Mouse (Mus musculus) neutrophil, adult 83 days (primary cell): Measurements from ENCODE around the gene Slc34a3. TPM values are rescaled to one million over a fixed set of nuclear protein-coding genes. Genes with fewer than 3 reads are reported as not detected.

ENCODE experiments used
- total RNA-seq, 2 experiments: library from RNA; stranded (reverse); gene quantifications; one replicate each; pipeline ENCODE4 v1.2.4; 2023

Gene Slc34a3
- not detected for total RNA-seq

GRCm38 (mm10) chr2:25234050-25234449 lies at the start of gene Slc34a3:
Gene Slc34a3 (minus strand): TSS chr2:25234364.

DNA sequence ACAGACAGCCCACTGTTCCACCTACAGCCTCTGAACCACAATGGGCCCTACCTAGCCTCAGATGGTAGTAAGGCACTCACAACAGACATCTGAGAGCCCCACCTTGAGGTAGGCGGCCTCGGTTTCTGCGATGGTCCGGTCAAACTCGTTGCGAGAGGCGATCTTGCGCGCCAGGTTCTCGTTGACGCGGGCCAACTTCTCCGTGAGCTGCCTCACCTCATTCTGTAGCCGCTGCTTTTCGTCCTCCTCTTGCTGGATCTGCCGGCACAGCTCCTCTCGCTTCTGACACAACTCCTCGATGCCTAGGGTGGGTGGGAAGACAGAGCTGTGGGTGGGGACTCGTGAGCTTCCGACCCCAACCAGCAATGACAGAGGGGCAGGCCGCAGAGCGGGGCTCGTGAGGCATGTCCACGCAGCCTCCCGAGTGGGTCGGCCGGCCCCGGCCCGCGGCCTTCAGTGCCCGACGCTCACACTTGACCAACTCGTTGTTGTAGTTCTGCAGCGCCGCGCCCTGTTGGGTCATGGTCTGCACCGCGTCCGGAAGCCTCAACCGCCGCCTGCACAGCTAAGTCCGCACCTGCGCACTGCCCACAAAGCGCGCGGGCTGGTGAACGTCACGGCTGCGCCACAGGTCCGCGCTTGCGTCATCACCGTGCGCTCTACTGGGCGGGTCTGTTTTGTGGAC lies 37.8 kb upstream of the Slc34a3 start, which contains the start of the genes Ssna1 and Anapc2:
Gene Ssna1, minus strand, starts transcription at position 612 of the 685 bp plus-strand sequence.
Gene Anapc2, plus strand, starts transcription at position 652 of the 685 bp plus-strand sequence.

GRCm38 (mm10) chr2:25262291-25262767 lies 28.2 kb upstream of the Slc34a3 start, which contains the start of gene Tprn:
Gene Tprn (plus strand): TSS chr2:25262618.

GRCm38 (mm10) chr2:25255284-25255779 lies 21.2 kb upstream of the Slc34a3 start, which contains the start of gene Tmem203:
Gene Tmem203 (plus strand): TSS chr2:25255439.

DNA sequence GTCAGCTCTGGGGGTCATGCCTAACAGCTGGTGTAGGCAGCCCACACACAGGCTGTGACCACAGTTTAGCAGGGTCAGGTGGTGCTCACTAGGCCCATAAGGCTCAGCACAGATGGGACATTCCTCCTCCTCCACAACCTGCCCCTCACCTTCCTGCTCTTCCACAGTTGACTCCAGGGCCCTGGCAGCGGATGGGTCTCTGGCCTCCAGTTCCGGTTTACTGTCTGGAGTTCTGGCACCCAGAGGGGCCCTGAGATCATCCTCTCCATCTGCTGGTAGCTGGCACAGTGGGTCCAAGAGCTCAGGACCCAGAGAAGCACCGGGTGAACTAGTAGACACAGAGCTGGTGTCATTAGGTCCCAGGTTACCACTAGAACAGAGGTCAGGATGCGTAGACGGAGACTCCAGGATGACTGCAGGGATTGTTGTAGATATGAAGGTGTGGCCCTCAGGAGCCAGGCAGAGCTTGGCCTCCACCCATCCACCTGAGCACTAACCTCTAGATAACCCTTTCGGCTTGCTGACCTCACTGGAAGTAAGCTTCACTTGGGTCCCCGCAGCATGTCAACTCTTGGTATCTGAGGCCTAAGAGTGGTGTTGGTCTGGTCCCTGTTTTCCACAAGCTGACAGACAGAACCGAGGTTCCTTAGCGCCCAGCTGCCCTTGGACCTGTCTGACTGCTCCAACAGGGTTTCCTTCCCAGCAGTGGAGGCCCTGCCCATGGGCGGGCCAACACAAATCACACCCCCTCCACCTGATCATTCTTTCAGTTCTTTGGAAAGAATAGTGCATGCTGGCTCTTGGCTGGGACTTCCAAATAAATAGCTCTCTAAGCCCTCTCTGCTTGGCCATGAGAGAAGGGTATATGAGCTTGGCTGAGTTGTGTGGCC lies 12.3 kb upstream of the Slc34a3 start, which contains the start of gene AL732309.1:
Gene AL732309.1, minus strand, starts transcription at position 681 of the 890 bp plus-strand sequence.

DNA sequence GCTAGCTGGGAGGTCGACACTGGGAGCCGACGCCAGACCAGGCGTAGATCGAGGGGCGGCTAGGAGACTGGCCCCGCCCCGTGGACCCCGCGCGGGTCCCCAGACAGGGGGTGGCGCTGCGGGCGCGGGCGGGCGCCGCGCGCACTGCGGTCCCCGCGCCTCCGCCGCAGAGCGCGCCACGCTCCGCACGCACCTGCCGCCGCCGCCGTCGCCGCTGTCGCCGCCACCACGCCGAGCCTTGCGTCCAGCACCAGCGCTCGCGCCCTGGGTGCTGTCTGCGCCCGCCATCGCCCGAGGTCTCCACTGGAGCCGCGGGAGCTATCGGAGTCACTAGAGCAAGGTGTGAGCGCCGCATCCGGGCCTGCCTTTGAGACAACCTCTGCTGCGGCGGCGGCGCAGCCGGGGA lies 7.9 kb upstream of the Slc34a3 start, which contains the start of the genes Rnf208 and Cysrt1:
Gene Rnf208, plus strand, starts transcription at position 155 of the 406 bp plus-strand sequence.
Gene Cysrt1, minus strand, starts transcription at position 352 of the 406 bp plus-strand sequence.

GRCm38 (mm10) chr2:25236614-25237013 lies 2.5 kb upstream of the Slc34a3 start, which contains the start of gene Rnf224:
Gene Rnf224 (minus strand): TSS chr2:25236787.

DNA sequence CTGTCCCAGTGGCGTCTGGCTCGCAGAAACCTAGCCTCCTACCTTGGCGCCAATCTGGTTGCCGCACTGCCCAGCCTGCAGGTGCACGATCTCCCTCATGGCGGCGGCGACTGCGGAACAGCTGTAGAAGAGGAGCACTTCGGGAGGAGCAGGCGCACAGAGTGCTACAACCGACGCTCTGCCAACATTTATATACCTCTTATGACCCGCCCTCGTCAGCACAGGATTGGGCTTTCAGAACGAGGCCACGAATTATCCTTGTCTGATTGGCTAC lies 9.7 kb downstream of the Slc34a3 start, which contains the start of gene Tubb4b:
Gene Tubb4b, minus strand, starts transcription at position 211 of the 274 bp plus-strand sequence.

DNA sequence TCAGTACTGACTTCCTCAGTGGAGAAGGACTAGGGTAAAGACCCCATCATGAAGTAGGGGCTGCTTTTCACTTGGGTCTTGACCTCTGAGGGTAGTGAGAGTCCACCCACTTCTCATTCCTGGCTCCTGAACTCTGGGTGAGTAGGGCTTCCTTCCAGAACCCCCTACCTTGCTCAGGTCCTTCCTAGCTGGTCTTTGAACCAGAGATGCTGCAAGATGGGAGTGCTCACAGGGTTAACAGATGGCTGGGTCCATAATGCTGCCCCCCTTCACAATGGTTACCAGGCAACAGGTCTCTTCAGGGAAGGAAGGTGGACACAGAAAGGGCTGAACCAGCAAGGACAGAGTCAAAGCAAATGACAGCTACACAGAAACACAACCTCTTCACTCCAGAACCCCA lies 15.7 kb downstream of the Slc34a3 start, which contains the start of gene Fam166a:
Gene Fam166a, plus strand, starts transcription at position 301 of the 400 bp plus-strand sequence.

DNA sequence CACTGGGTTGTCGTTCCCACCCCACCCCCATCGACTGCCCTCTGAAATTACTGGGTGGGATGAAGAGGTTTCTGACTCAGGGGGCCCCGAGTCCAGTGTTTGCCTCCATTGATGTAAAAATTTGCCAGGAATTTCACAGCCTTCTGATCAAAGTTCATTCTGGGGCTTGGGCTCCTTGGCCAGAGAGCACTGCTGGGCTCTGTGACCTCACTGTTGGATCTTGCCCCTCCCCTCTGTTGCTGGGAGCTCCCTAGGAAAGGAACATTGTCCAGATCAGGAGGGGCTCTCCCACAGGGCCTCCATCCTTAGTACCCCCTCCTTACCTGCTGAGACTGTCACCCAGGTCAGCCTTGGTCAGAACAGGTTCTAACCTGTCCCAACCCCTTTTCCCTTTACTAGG lies 19.7 kb downstream of the Slc34a3 start, which contains the start of gene Stpg3:
Gene Stpg3, minus strand, starts transcription at position 194 of the 400 bp plus-strand sequence.

GRCm38 (mm10) chr2:25211121-25211670 lies 23.0 kb downstream of the Slc34a3 start, which contains the start of gene Nelfb:
Gene Nelfb (minus strand): TSS chr2:25211489.

GRCm38 (mm10) chr2:25196172-25196954 lies 37.8 kb downstream of the Slc34a3 start, which contains the start of gene Tor4a:
Gene Tor4a (minus strand): TSS chr2:25196886.

GRCm38 (mm10) chr2:25180478-25180903 lies 53.7 kb downstream of the Slc34a3 start, which contains the start of gene Nrarp:
Gene Nrarp (plus strand): TSS chr2:25180758.

Other genes with a start within 250 kb of the Slc34a3 start
- gene Nsmf, start 180.0 kb downstream of the Slc34a3 start, total RNA-seq: 10 to 100 TPM; 12.8 to 16.5 TPM
- gene Entpd8, start 154.1 kb downstream of the Slc34a3 start, total RNA-seq: not detected
- gene Noxa1, start 139.2 kb downstream of the Slc34a3 start, total RNA-seq: not detected
- 1 to 10 TPM in 1 of 2 experiments, under 1 TPM in 1; 0.86 to 1.8 TPM for gene Nrarp, start 53.6 kb downstream of the Slc34a3 start, total RNA-seq
- gene Tor4a, start 37.5 kb downstream of the Slc34a3 start, total RNA-seq: 10 to 100 TPM; 40.2 to 43.9 TPM
- 10 to 100 TPM; 54.4 to 55.1 TPM for gene Nelfb, start 22.9 kb downstream of the Slc34a3 start, total RNA-seq
- gene Stpg3, start 19.7 kb downstream of the Slc34a3 start, total RNA-seq: under 1 TPM in 1 of 2 experiments, not detected in 1; 0.44 TPM
- gene Fam166a, start 15.6 kb downstream of the Slc34a3 start, total RNA-seq: not detected
- 100 to 1,000 TPM; 295 to 367 TPM for gene Tubb4b, start 9.7 kb downstream of the Slc34a3 start, total RNA-seq
- not detected for gene Rnf224, start 2.4 kb upstream of the Slc34a3 start, total RNA-seq
- gene Rnf208, start 7.9 kb upstream of the Slc34a3 start, total RNA-seq: under 1 TPM in 1 of 2 experiments, not detected in 1; 0.55 TPM
- not detected for gene Cysrt1, start 8.1 kb upstream of the Slc34a3 start, total RNA-seq
- 1 to 10 TPM; 1.2 to 3.4 TPM for gene AL732309.1, start 12.5 kb upstream of the Slc34a3 start, total RNA-seq
- 10 to 100 TPM; 16.7 to 17.8 TPM for gene Tmem203, start 21.1 kb upstream of the Slc34a3 start, total RNA-seq
- 10 to 100 TPM in 1 of 2 experiments, 1 to 10 TPM in 1; 9.3 to 13.0 TPM for gene Tprn, start 28.3 kb upstream of the Slc34a3 start, total RNA-seq
- 10 to 100 TPM; 65.3 to 70.3 TPM for gene Ssna1, start 38.1 kb upstream of the Slc34a3 start, total RNA-seq
- 10 to 100 TPM; 67.8 to 79.9 TPM for gene Anapc2, start 38.1 kb upstream of the Slc34a3 start, total RNA-seq
- gene Tmem210, start 53.8 kb upstream of the Slc34a3 start, total RNA-seq: not detected
- gene Lrrc26, start 55.6 kb upstream of the Slc34a3 start, total RNA-seq: not detected
- not detected for gene Grin1, start 84.8 kb upstream of the Slc34a3 start, total RNA-seq
- 10 to 100 TPM; 35.1 to 42.7 TPM for gene Man1b1, start 98.0 kb upstream of the Slc34a3 start, total RNA-seq
- 10 to 100 TPM; 13.4 to 14.6 TPM for gene Dpp7, start 122.0 kb upstream of the Slc34a3 start, total RNA-seq
- 10 to 100 TPM; 24.1 to 29.2 TPM for gene Uap1l1, start 131.3 kb upstream of the Slc34a3 start, total RNA-seq
- 10 to 100 TPM in 1 of 2 experiments, 1 to 10 TPM in 1; 9.8 to 12.2 TPM for gene Sapcd2, start 138.0 kb upstream of the Slc34a3 start, total RNA-seq
- gene Entpd2, start 161.5 kb upstream of the Slc34a3 start, total RNA-seq: not detected
- gene Npdc1, start 165.0 kb upstream of the Slc34a3 start, total RNA-seq: 1 to 10 TPM in 1 of 2 experiments, not detected in 1; 1.0 TPM
- 10 to 100 TPM; 20.7 to 24.1 TPM for gene Fut7, start 188.9 kb upstream of the Slc34a3 start, total RNA-seq
- gene Abca2, start 194.3 kb upstream of the Slc34a3 start, total RNA-seq: 10 to 100 TPM; 21.7 to 22.3 TPM
- gene Clic3, start 222.5 kb upstream of the Slc34a3 start, total RNA-seq: not detected
- gene Paxx, start 226.7 kb upstream of the Slc34a3 start, total RNA-seq: 10 to 100 TPM; 47.2 to 49.2 TPM
- gene Ptgds, start 235.7 kb upstream of the Slc34a3 start, total RNA-seq: not detected